ENCODE assay signal across 21 mouse cellular contexts in the genomic region with DNA sequence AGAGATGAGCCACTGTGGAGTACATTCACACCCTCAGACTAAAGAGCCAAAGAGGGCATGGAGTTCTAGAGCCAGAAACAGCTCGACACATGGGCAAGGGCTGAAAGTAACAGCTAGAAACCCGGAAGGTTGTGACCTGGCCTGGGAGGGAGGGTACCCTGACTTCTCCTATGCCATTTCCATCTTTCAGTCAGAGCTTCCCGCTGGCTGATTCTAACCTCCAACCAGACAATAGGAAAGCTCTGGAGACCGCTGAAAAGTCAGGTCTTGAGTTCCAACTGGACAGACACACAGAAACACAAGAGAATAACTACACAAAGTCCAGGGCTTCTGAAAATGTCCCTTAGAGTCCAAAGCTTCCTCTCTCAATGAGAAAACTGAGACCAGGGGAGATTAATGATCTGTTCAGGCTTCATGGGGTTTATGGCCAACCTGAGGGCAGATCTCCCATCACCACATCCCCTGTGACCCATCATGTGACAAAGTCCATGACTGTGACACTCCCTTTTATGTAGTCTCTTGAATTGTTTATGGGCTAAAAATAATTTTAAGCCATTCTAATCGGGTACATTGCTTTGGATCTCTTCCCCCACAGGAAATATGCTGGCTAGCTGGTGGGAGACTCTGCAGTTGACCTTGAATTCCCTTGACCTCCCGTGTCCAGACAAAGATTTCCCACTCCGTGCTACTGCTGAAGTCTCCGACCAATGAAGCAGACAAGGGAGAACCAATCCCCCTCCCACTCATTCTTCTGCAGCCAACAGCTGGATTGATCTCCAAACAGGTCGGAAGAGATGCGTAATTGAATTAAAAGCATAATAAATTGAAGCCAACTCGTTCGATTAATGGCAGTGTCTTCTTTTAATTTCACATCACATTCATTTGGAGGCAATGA. TPM values are rescaled to one million over a fixed set of nuclear protein-coding genes. Genes with fewer than 3 reads are reported as not detected.
DNase-seq lines count a peak whose midpoint lies in the region; ATAC-seq lines count a peak whose summit lies in the region.
"Had no signal": no experiment of that assay in that cellular context is flagged by ENCODE, and none has a peak within 500 bp of the region (broad histone marks: within the 10 kb centered on the region; RNA-seq: fewer than 3 reads in every experiment).

No protein-coding gene starts in this region.

- DNase-seq in heart, adult 11 months, result peak; percentile 83
- no peak for DNase-seq in heart, adult 9 months (ENCODE audit: low spot score in 2 of 2)
- DNase-seq in heart, embryonic 10.5 days (ENCODE audit: low spot score), result peak; percentile 51
- DNase-seq in kidney, postnatal 25 days, result no peak
- DNase-seq: adrenal gland, postnatal 10 days; B cell, adult 2 months; embryo, embryonic 11 days; gastrocnemius, adult 2 months; gastrocnemius, postnatal 25 days had no signal

- WGBS in heart, embryonic 10.5 days, result 71% methylated on average over 12 of the region's 12 CpGs
- WGBS in heart, embryonic 11.5 days (ENCODE audit: insufficient replicate concordance), result 65% methylated on average over 12 of the region's 12 CpGs
- 30% methylated on average over 12 of the region's 12 CpGs for WGBS in kidney, embryonic 16.5 days
- 68% methylated on average over 12 of the region's 12 CpGs for WGBS in neural tube, embryonic 13.5 days
- 65% methylated on average over 12 of the region's 12 CpGs for whole genome bisulfite sequencing in neural tube, embryonic 15.5 days

- H3K4me1 ChIP-seq in heart, embryonic 10.5 days, result peaks cover 12% of the 10 kb centered on the region
- no peaks in the 10 kb centered on the region for H3K4me1 ChIP-seq in heart, embryonic 11.5 days (ENCODE audit: control insufficient read depth, insufficient read depth, low read length)
- H3K4me1 ChIP-seq in kidney, embryonic 16.5 days (ENCODE audit: insufficient read depth, low read length), result peaks cover 20% of the 10 kb centered on the region
- H3K4me1 ChIP-seq in neural tube, embryonic 13.5 days (replicated peaks), result peaks cover 10% of the 10 kb centered on the region
- 0 out of 2 replicates have a peak, but pooled peaks cover 4% of the 10 kb centered on the region for H3K4me1 ChIP-seq in neural tube, embryonic 15.5 days
- H3K4me1 ChIP-seq: embryonic facial prominence, embryonic 15.5 days; forebrain, embryonic 10.5 days; hindbrain, embryonic 10.5 days had no signal

- no peaks in the 10 kb centered on the region for H3K9me3 ChIP-seq in heart, embryonic 10.5 days
- H3K9me3 ChIP-seq in heart, embryonic 11.5 days (replicated peaks; ENCODE audit: control insufficient read depth, low read length), result no peaks in the 10 kb centered on the region
- no peaks in the 10 kb centered on the region for H3K9me3 ChIP-seq in kidney, embryonic 16.5 days (ENCODE audit: low read length)
- H3K9me3 ChIP-seq in neural tube, embryonic 13.5 days, result no peaks in the 10 kb centered on the region
- H3K9me3 ChIP-seq in neural tube, embryonic 15.5 days (replicated peaks), result no peaks in the 10 kb centered on the region
- H3K9me3 ChIP-seq: embryonic facial prominence, embryonic 15.5 days; forebrain, embryonic 10.5 days; hindbrain, embryonic 10.5 days had no signal

- no peak overlapping the region for H3K27ac ChIP-seq in heart, embryonic 10.5 days
- no peak overlapping the region for H3K27ac ChIP-seq in heart, embryonic 11.5 days (ENCODE audit: low read depth, low read length)
- H3K27ac ChIP-seq in kidney, embryonic 16.5 days (ENCODE audit: low read length), result no peak overlapping the region
- H3K27ac ChIP-seq in neural tube, embryonic 13.5 days (replicated peaks), result no peak overlapping the region
- H3K27ac ChIP-seq in neural tube, embryonic 15.5 days (replicated peaks), result no peak overlapping the region
- H3K27ac ChIP-seq: embryonic facial prominence, embryonic 15.5 days; forebrain, embryonic 10.5 days; gastrocnemius, adult 2 months; hindbrain, embryonic 10.5 days; hindbrain, embryonic 14.5 days had no signal

- H3K27me3 ChIP-seq in heart, embryonic 10.5 days (ENCODE audit: insufficient read depth, poor library complexity, severe bottlenecking), result no peaks in the 10 kb centered on the region
- no peaks in the 10 kb centered on the region for H3K27me3 ChIP-seq in heart, embryonic 11.5 days (ENCODE audit: control insufficient read depth, insufficient read depth, low read length)
- no peaks in the 10 kb centered on the region for H3K27me3 ChIP-seq in kidney, embryonic 16.5 days (ENCODE audit: insufficient read depth, low read length)
- H3K27me3 ChIP-seq in neural tube, embryonic 13.5 days, result no peaks in the 10 kb centered on the region
- H3K27me3 ChIP-seq in neural tube, embryonic 15.5 days (replicated peaks), result no peaks in the 10 kb centered on the region
- H3K27me3 ChIP-seq: embryonic facial prominence, embryonic 15.5 days had no signal

- ATAC-seq in heart, embryonic 11.5 days (replicated peaks; ENCODE audit: insufficient number of reproducible peaks, low FRiP score, low TSS enrichment), result no peak
- ATAC-seq in kidney, embryonic 16.5 days (ENCODE audit: low FRiP score, low TSS enrichment), result peak; percentile 86
- ATAC-seq in neural tube, embryonic 13.5 days (ENCODE audit: low read depth), result 0 out of 2 replicates have a peak, but pooled peaks have one; percentile 56
- ATAC-seq in neural tube, embryonic 15.5 days (ENCODE audit: low FRiP score), result no peak; the same call in 1 of the 2 replicates
- ATAC-seq: forebrain, embryonic 14.5 days had no signal

- no peak overlapping the region for H3K9ac ChIP-seq in heart, embryonic 11.5 days (ENCODE audit: low read depth, low read length)
- H3K9ac ChIP-seq in kidney, embryonic 16.5 days (replicated peaks; ENCODE audit: low read length), result no peak overlapping the region
- H3K9ac ChIP-seq in neural tube, embryonic 13.5 days, result no peak overlapping the region
- H3K9ac ChIP-seq in neural tube, embryonic 15.5 days (replicated peaks), result no peak overlapping the region
- H3K9ac ChIP-seq: embryonic facial prominence, embryonic 15.5 days; hindbrain, embryonic 14.5 days had no signal

- H3K36me3 ChIP-seq in heart, embryonic 10.5 days, result no peaks in the 10 kb centered on the region
- no peaks in the 10 kb centered on the region for H3K36me3 ChIP-seq in heart, embryonic 11.5 days (ENCODE audit: control insufficient read depth, insufficient read depth, low read length)
- H3K36me3 ChIP-seq in kidney, embryonic 16.5 days (ENCODE audit: insufficient read depth, low read length), result no peaks in the 10 kb centered on the region
- no peaks in the 10 kb centered on the region for H3K36me3 ChIP-seq in neural tube, embryonic 13.5 days
- no peaks in the 10 kb centered on the region for H3K36me3 ChIP-seq in neural tube, embryonic 15.5 days
- H3K36me3 ChIP-seq: embryonic facial prominence, embryonic 15.5 days; forebrain, embryonic 10.5 days; hindbrain, embryonic 10.5 days had no signal

- no peak overlapping the region for H3K4me3 ChIP-seq in heart, embryonic 10.5 days
- H3K4me3 ChIP-seq in heart, embryonic 11.5 days (ENCODE audit: low read depth, low read length), result no peak overlapping the region
- H3K4me3 ChIP-seq in kidney, embryonic 16.5 days (ENCODE audit: low read length), result no peak overlapping the region
- H3K4me3 ChIP-seq in neural tube, embryonic 13.5 days, result no peak overlapping the region
- H3K4me3 ChIP-seq in neural tube, embryonic 15.5 days (replicated peaks), result no peak overlapping the region
- H3K4me3 ChIP-seq: embryonic facial prominence, embryonic 15.5 days; erythroblast, embryonic 14.5 days; forebrain, embryonic 10.5 days; gastrocnemius, adult 2 months; hindbrain, embryonic 10.5 days had no signal

- no peak overlapping the region for H3K4me2 ChIP-seq in heart, embryonic 11.5 days
- H3K4me2 ChIP-seq in kidney, embryonic 16.5 days (replicated peaks; ENCODE audit: low read depth, low read length), result 0 out of 2 replicates have a peak overlapping the region, but pooled peaks have one; percentile 1
- H3K4me2 ChIP-seq in neural tube, embryonic 13.5 days, result no peak overlapping the region
- no peak overlapping the region for H3K4me2 ChIP-seq in neural tube, embryonic 15.5 days
- H3K4me2 ChIP-seq: embryonic facial prominence, embryonic 15.5 days; hindbrain, embryonic 14.5 days had no signal

RNA-seq across cellular contexts. Expression of a gene that starts 17.7 kb away (rescaled TPM):
- polyA plus RNA-seq in heart, embryonic 10.5 days (2016; fragmentation: Nextera tagmentation; extraction: Ambion mirVana), result not detected in 2 replicates
- polyA plus RNA-seq in heart, embryonic 11.5 days (2014; fragmentation: Nextera tagmentation; extraction: Ambion mirVana), result not detected in 2 replicates
- not detected in 2 replicates for polyA plus RNA-seq in kidney, embryonic 16.5 days (2015; fragmentation: Nextera tagmentation; extraction: Ambion mirVana)
- polyA plus RNA-seq in neural tube, embryonic 13.5 days (2015; fragmentation: Nextera tagmentation; extraction: Ambion mirVana), result not detected in 2 replicates
- 0.49 and 0.69 TPM in 2 replicates for polyA plus RNA-seq in neural tube, embryonic 15.5 days (2015; fragmentation: Nextera tagmentation; extraction: Ambion mirVana)
- polyA plus RNA-seq: brain, embryonic 14.5 days; embryonic facial prominence, embryonic 11.5 days; embryonic facial prominence, embryonic 15.5 days; erythroblast, embryonic 14.5 days; forebrain, embryonic 10.5 days; forebrain, embryonic 14.5 days; hindbrain, embryonic 10.5 days; hindbrain, embryonic 14.5 days had no signal

RNA-seq across cellular contexts. Expression of a gene that starts 32.0 kb away (rescaled TPM):
- polyA plus RNA-seq in heart, embryonic 10.5 days (2016; fragmentation: Nextera tagmentation; extraction: Ambion mirVana), result 0.04 and 0.05 TPM in 2 replicates
- 0.20 and 0.23 TPM in 2 replicates for polyA plus RNA-seq in heart, embryonic 11.5 days (2014; fragmentation: Nextera tagmentation; extraction: Ambion mirVana)
- 0.06 and 0.10 TPM in 2 replicates for polyA plus RNA-seq in kidney, embryonic 16.5 days (2015; fragmentation: Nextera tagmentation; extraction: Ambion mirVana)
- polyA plus RNA-seq in neural tube, embryonic 13.5 days (2015; fragmentation: Nextera tagmentation; extraction: Ambion mirVana), result 0.11 TPM in 1 of 2 replicates, not detected in the other
- 0.17 and 0.42 TPM in 2 replicates for polyA plus RNA-seq in neural tube, embryonic 15.5 days (2015; fragmentation: Nextera tagmentation; extraction: Ambion mirVana)
- polyA plus RNA-seq: erythroblast, embryonic 14.5 days; forebrain, embryonic 10.5 days; hindbrain, embryonic 10.5 days had no signal

RNA-seq across cellular contexts. Expression of a gene that starts 34.5 kb away (rescaled TPM):
- 0.49 and 0.53 TPM in 2 replicates for polyA plus RNA-seq in heart, embryonic 10.5 days (2016; fragmentation: Nextera tagmentation; extraction: Ambion mirVana)
- 1.1 and 1.4 TPM in 2 replicates for polyA plus RNA-seq in heart, embryonic 11.5 days (2014; fragmentation: Nextera tagmentation; extraction: Ambion mirVana)
- 1.6 and 2.7 TPM in 2 replicates for polyA plus RNA-seq in kidney, embryonic 16.5 days (2015; fragmentation: Nextera tagmentation; extraction: Ambion mirVana)
- polyA plus RNA-seq in neural tube, embryonic 13.5 days (2015; fragmentation: Nextera tagmentation; extraction: Ambion mirVana), result not detected in 2 replicates
- 0.41 and 3.7 TPM in 2 replicates for polyA plus RNA-seq in neural tube, embryonic 15.5 days (2015; fragmentation: Nextera tagmentation; extraction: Ambion mirVana)
- polyA plus RNA-seq: erythroblast, embryonic 14.5 days; forebrain, embryonic 14.5 days had no signal

Comparison
In these comparisons a context has a peak if more than half of its experiments do, and no peak if none do; other contexts are left out.
1. DNase-seq: peak in heart, adult 11 months (single experiment) and heart, embryonic 10.5 days (single experiment); none in heart, adult 9 months (0 of 2) and kidney, postnatal 25 days (0 of 2).
2. ATAC-seq: peak in kidney, embryonic 16.5 days (single experiment) and neural tube, embryonic 13.5 days (single experiment); none in heart, embryonic 11.5 days (single experiment) and neural tube, embryonic 15.5 days (single experiment).